ENCODE assay signal across 8 mouse cellular contexts in the genomic region with DNA sequence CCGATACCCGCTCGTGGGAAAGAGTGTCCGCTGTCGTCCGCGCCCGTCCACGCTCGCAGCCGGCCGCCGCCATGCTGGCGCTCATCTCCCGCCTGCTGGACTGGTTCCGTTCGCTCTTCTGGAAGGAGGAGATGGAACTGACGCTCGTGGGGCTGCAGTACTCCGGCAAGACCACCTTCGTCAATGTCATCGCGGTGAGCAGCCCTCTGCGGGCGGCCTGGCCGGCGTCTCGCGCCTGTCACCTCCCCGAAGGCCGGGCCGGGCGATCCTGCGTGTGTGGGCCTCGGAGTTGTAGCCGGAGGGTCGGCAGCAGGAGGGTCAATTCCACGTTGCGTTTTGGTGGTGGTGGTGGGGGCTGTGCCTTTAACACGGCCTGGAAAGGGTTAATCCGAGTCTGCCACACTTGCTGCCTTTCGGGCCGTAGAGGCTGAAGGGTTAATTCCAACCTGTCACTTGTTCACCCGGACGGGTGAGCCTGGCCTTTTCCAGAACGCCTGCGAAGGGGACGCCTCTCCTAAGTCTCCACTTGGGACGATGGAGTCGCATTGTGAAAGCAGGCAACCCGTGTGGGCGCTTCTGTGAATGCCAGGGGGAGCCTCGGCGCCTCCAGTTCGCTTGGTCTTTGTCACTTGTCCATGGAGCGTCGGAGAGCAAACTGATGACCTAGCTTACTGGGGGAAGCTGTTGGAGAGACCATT. TPM values are rescaled to one million over a fixed set of nuclear protein-coding genes. Genes with fewer than 3 reads are reported as not detected.
A peak's percentile ranks its signal among the peaks of the same experiment; 100 is the strongest.
DNase-seq lines count a peak whose midpoint lies in the region; ATAC-seq and TF ChIP-seq lines count a peak whose summit lies in the region.

No protein-coding gene starts in this region.

- ATAC-seq in midbrain, embryonic 14.5 days (ENCODE audit: low FRiP score, low TSS enrichment), result peak; percentile 79

- H3K27ac ChIP-seq in cortical plate, adult 2 months (ENCODE audit: insufficient read depth, low read length), result peak overlapping the region; percentile 76
- H3K27ac ChIP-seq in heart, adult 2 months, result peak overlapping the region; percentile 82
- H3K27ac ChIP-seq in kidney, adult 2 months (ENCODE audit: insufficient read depth, low read depth, low read length), result peak overlapping the region; percentile 72
- H3K27ac ChIP-seq in midbrain, embryonic 14.5 days (replicated peaks; ENCODE audit: low read depth, low read length), result peak overlapping the region; percentile 85

- no peaks in the 10 kb centered on the region for H3K9me3 ChIP-seq in midbrain, embryonic 14.5 days (ENCODE audit: control insufficient read depth, low read length)

- H3K4me2 ChIP-seq in midbrain, embryonic 14.5 days (ENCODE audit: low read length), result peak overlapping the region; percentile 83

- peak; percentile 33 for DNase-seq in thymus, postnatal 0 days (ENCODE audit: low spot score)
- no peak for DNase-seq in thymus, postnatal 36 days
- DNase-seq in heart, adult 2 months, result peak; percentile 41 to 49
- peak; percentile 47 for DNase-seq in kidney, adult 2 months
- DNase-seq in liver, result peak; percentile 49
- DNase-seq in midbrain, embryonic 14.5 days, result peak; percentile 72
- peak; percentile 9 to 45 for DNase-seq in urinary bladder, adult 18-20 months (ENCODE audit: low spot score in 2 of 2)

- H3K27me3 ChIP-seq in heart, adult 2 months (ENCODE audit: control insufficient read depth, insufficient read depth, low read length), result no peaks in the 10 kb centered on the region
- H3K27me3 ChIP-seq in kidney, adult 2 months (replicated peaks; ENCODE audit: control insufficient read depth, insufficient read depth, low read length), result no peaks in the 10 kb centered on the region
- H3K27me3 ChIP-seq in midbrain, embryonic 14.5 days (ENCODE audit: control insufficient read depth, insufficient read depth, low read length), result no peaks in the 10 kb centered on the region

- intact Hi-C loops in heart, adult 2 months (cut with DNase I), result loop anchor here (2.0 kb wide), 1 partner anchor 45 kb away; the partner anchor contains the start of gene Edem1

- peak overlapping the region; percentile 90 for H3K4me3 ChIP-seq in cortical plate, adult 2 months (ENCODE audit: insufficient read depth, low read length)
- H3K4me3 ChIP-seq in heart, adult 2 months, result peak overlapping the region; percentile 98
- peak overlapping the region; percentile 88 for H3K4me3 ChIP-seq in kidney, adult 2 months (ENCODE audit: insufficient read depth, low read depth, low read length)
- H3K4me3 ChIP-seq in midbrain, embryonic 14.5 days (replicated peaks; ENCODE audit: low read depth, low read length), result peak overlapping the region; percentile 100

- no peak for TF ChIP-seq POLR2A in cortical plate, adult 2 months (IDR thresholded peaks at IDR 0.05; ENCODE audit: extremely low read depth, insufficient read depth, low read length)
- no peak for TF ChIP-seq POLR2A in heart, adult 2 months (IDR thresholded peaks at IDR 0.05; ENCODE audit: insufficient read depth, low read depth, low read length)
- TF ChIP-seq POLR2A in kidney, adult 2 months (IDR thresholded peaks at IDR 0.05; ENCODE audit: low read depth, low read length), result no peak

- TF ChIP-seq CTCF in cortical plate, adult 2 months (IDR thresholded peaks at IDR 0.05; ENCODE audit: extremely low read depth, insufficient read depth, low read length), result no peak
- no peak for TF ChIP-seq CTCF in heart, adult 2 months (IDR thresholded peaks at IDR 0.05)
- TF ChIP-seq CTCF in kidney, adult 2 months (conservative IDR thresholded peaks at IDR 0.05; ENCODE audit: insufficient read depth, insufficient read length, low read depth, low read length), result no peak

- peaks cover 15% of the 10 kb centered on the region for H3K36me3 ChIP-seq in heart, adult 2 months (ENCODE audit: control insufficient read depth, insufficient read depth, low read length)
- H3K36me3 ChIP-seq in kidney, adult 2 months (ENCODE audit: control insufficient read depth, insufficient read depth, low read length), result no peaks in the 10 kb centered on the region
- H3K36me3 ChIP-seq in midbrain, embryonic 14.5 days (ENCODE audit: control insufficient read depth, insufficient read depth, low read length), result no peaks in the 10 kb centered on the region

- peaks cover 10% of the 10 kb centered on the region for H3K79me2 ChIP-seq in heart, adult 2 months (replicated peaks; ENCODE audit: control insufficient read depth, insufficient read depth, low read length)

- under 1% methylated on average over 57 of the region's 57 CpGs for WGBS in heart, adult 2 months
- WGBS in kidney, adult 2 months, result under 1% methylated on average over 57 of the region's 57 CpGs
- WGBS in midbrain, embryonic 14.5 days, result under 1% methylated on average over 57 of the region's 57 CpGs

- peak overlapping the region; percentile 96 for H3K9ac ChIP-seq in heart, adult 2 months (ENCODE audit: low read depth, low read length)
- peak overlapping the region; percentile 94 for H3K9ac ChIP-seq in midbrain, embryonic 14.5 days (replicated peaks; ENCODE audit: low read length)

- TF ChIP-seq EP300 in heart, adult 2 months (IDR thresholded peaks at IDR 0.05; ENCODE audit: insufficient read depth, low read depth, low read length), result no peak

- peaks cover 9% of the 10 kb centered on the region for H3K4me1 ChIP-seq in cortical plate, adult 2 months (ENCODE audit: control insufficient read depth, insufficient read depth, low read length)
- H3K4me1 ChIP-seq in heart, adult 2 months (ENCODE audit: control insufficient read depth, insufficient read depth, low read length), result peaks cover 4% of the 10 kb centered on the region
- peaks cover 13% of the 10 kb centered on the region for H3K4me1 ChIP-seq in kidney, adult 2 months (ENCODE audit: control insufficient read depth, insufficient read depth, low read length)
- H3K4me1 ChIP-seq in midbrain, embryonic 14.5 days (ENCODE audit: control insufficient read depth, insufficient read depth, low read length), result peaks cover 14% of the 10 kb centered on the region

RNA-seq across cellular contexts. Expression of gene Arl8b, which starts 0.4 kb away (rescaled TPM):
- polyA plus RNA-seq in thymus, postnatal 0 days (2015; fragmentation: Nextera tagmentation; extraction: Ambion mirVana), result 60.9 and 75.9 TPM in 2 replicates
- 82.1 and 83.6 TPM in 2 replicates for polyA plus RNA-seq in cortical plate, adult 2 months (2012; rRNA removed)
- 100 to 1,000 TPM in 1 of 2 experiments, 10 to 100 TPM in 1; 93.0 to 101 TPM for total RNA-seq in heart, adult 2 months (2021)
- 21.5 and 39.1 TPM in 2 replicates for polyA plus RNA-seq in heart, adult 2 months (2012; rRNA removed)
- 17.6 and 21.9 TPM in 2 replicates for polyA plus RNA-seq in kidney, adult 2 months (2012; rRNA removed)
- polyA plus RNA-seq in midbrain, embryonic 14.5 days (2014; fragmentation: Nextera tagmentation; extraction: Ambion mirVana), result 98.8 and 113 TPM in 2 replicates

RNA-seq across cellular contexts. Expression of gene Edem1, which starts 45.1 kb away (rescaled TPM):
- 236 and 254 TPM in 2 replicates for polyA plus RNA-seq in thymus, postnatal 0 days (2015; fragmentation: Nextera tagmentation; extraction: Ambion mirVana)
- 12.9 and 13.2 TPM in 2 replicates for polyA plus RNA-seq in cortical plate, adult 2 months (2012; rRNA removed)
- total RNA-seq in heart, adult 2 months (2021), result 10 to 100 TPM; 10.1 to 13.8 TPM
- 6.0 and 7.4 TPM in 2 replicates for polyA plus RNA-seq in heart, adult 2 months (2012; rRNA removed)
- 17.8 and 18.4 TPM in 2 replicates for polyA plus RNA-seq in kidney, adult 2 months (2012; rRNA removed)
- polyA plus RNA-seq in midbrain, embryonic 14.5 days (2014; fragmentation: Nextera tagmentation; extraction: Ambion mirVana), result 7.3 and 8.3 TPM in 2 replicates

Comparison
In these comparisons a context has a peak if more than half of its experiments do, and no peak if none do; other contexts are left out.
1. DNase-seq: peak in thymus, postnatal 0 days (single experiment), heart, adult 2 months (2 of 2), kidney, adult 2 months (single experiment), liver (single experiment), midbrain, embryonic 14.5 days (single experiment) and urinary bladder, adult 18-20 months (2 of 2); none in thymus, postnatal 36 days (0 of 2).
2. RNA of gene Edem1, which starts 45.1 kb away (polyA plus RNA-seq): 236 to 254 TPM in thymus, postnatal 0 days; 17.8 to 18.4 TPM in kidney, adult 2 months, 12.9 to 13.2 TPM in cortical plate, adult 2 months, 7.3 to 8.3 TPM in midbrain, embryonic 14.5 days and 6.0 to 7.4 TPM in heart, adult 2 months; every median in the first group is over 10 times any median in the second.
3. Peak in every context shown above with its lines, with median percentiles within 50 percentile points of each other: H3K27ac ChIP-seq and H3K4me3 ChIP-seq.